Mouse (Mus musculus): ENCODE data around the gene Mxd1. TPM values are rescaled to one million over a fixed set of nuclear protein-coding genes. Genes with fewer than 3 reads are reported as not detected.

The Mxd1 gene
- total and polyA plus RNA-seq, 3 experiments, result 3.2 to 3.6 TPM; not detected in 1

DNA sequence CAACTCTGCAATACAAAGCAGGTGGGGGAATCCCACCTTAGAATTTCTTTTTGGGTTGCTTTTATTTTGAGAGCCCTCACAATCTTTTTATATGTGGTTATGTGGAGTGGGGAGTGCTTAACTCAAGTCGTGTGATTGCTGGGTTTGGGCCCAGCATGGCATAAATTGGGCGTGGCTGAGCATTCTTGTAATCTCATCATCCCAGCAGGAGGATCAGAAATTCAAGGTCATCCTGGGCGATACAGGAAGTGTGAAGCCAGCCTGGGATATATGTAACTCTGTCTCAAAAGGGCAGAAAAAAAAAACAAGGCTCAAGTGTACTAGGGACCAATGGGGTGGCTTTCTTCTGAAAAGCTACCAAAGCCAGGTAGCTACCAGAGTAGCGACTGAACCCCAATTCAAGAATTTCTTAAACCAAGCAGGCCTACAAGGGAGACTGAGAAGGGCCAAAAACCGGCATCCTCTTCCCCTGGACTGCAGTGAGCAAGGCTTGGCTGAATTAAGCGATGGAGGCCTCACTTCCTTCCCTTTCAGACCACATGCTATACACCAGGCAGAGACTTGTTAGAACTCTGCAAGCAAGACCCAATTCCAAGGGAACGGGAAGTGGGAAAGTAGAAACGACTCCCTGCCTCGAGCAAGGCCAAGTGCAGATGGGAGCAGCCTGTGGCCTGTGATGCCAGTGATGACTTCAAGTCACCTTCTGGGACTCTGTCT is 8.6 kb downstream of the Mxd1 start:
- Histone ChIP-seq H3K9ac (ENCODE audit: control insufficient read depth, low read depth, low read length, poor library complexity, severe bottlenecking) (no peak overlapping the region), H3K4me3 (ENCODE audit: control insufficient read depth in 1 of 2, insufficient read depth in 1 of 2, low read depth in 2 of 2, low read length in 2 of 2) (no peak overlapping the region)

GRCm38 (mm10) chr6:86658501-86658900 is 10.5 kb downstream of the Mxd1 start:
- TF ChIP-seq KAT2A (conservative IDR thresholded peaks at IDR 0.05; ENCODE audit: low read depth, low read length) (no peak), GABPA (IDR thresholded peaks at IDR 0.05; ENCODE audit: low read depth, low read length) (no peak), BHLHE40 (IDR thresholded peaks at IDR 0.05; ENCODE audit: borderline replicate concordance, low read depth, low read length) (no peak)
- Histone ChIP-seq H3K27ac (ENCODE audit: control insufficient read depth, low read depth, low read length) (no peak overlapping the region), H3K36me3 (ENCODE audit: control insufficient read depth in 1 of 2, insufficient read depth in 2 of 2, low read length in 2 of 2) (no peaks in the 10 kb centered on the region; a peak in 2 of 4 replicates), H3K9ac (ENCODE audit: control insufficient read depth, low read depth, low read length, poor library complexity, severe bottlenecking) (no peak overlapping the region), H3K4me1 (ENCODE audit: control insufficient read depth in 1 of 2, insufficient read depth in 2 of 2, low read length in 2 of 2) (0 out of 4 replicates have a peak, but pooled peaks cover 0 to 5% of the 10 kb centered on the region in 2 experiments), H3K4me3 (ENCODE audit: control insufficient read depth in 1 of 2, insufficient read depth in 1 of 2, low read depth in 2 of 2, low read length in 2 of 2) (no peak overlapping the region), H3K9me3 (replicated peaks; ENCODE audit: insufficient read depth, low read length) (no peaks in the 10 kb centered on the region), H3K79me2 (ENCODE audit: control insufficient read depth, insufficient read depth, low read length, poor library complexity) (no peaks in the 10 kb centered on the region), H3K27me3 (ENCODE audit: control insufficient read depth in 1 of 2, insufficient read depth in 2 of 2, low read length in 2 of 2) (no peaks in the 10 kb centered on the region)
- DNase-seq (ENCODE audit: low read depth, low spot score), result no peak

More for the DNA sequence above, 8.6 kb downstream of the Mxd1 start:
- H3K27me3 ChIP-seq (ENCODE audit: control insufficient read depth in 1 of 2, insufficient read depth in 2 of 2, low read length in 2 of 2), result no peaks in the 10 kb centered on the region
- H3K4me1 ChIP-seq (ENCODE audit: control insufficient read depth in 1 of 2, insufficient read depth in 2 of 2, low read length in 2 of 2), result peaks cover 5 to 11% of the 10 kb centered on the region in 2 experiments; a peak in 2 of 4 replicates
- DNase-seq (ENCODE audit: low read depth, low spot score), result peak; percentile 25
- H3K79me2 ChIP-seq (ENCODE audit: control insufficient read depth, insufficient read depth, low read length, poor library complexity), result no peaks in the 10 kb centered on the region
- peaks cover 0 to 8% of the 10 kb centered on the region in 2 experiments; a peak in 3 of 4 replicates for H3K36me3 ChIP-seq (ENCODE audit: control insufficient read depth in 1 of 2, insufficient read depth in 2 of 2, low read length in 2 of 2)
- H3K27ac ChIP-seq (ENCODE audit: control insufficient read depth, low read depth, low read length), result no peak overlapping the region
- TF ChIP-seq TAL1 (IDR thresholded peaks at IDR 0.05; ENCODE audit: low read length), result peak; percentile 20; the same call in 1 of the 2 replicates
- TF ChIP-seq NELFE (IDR thresholded peaks at IDR 0.05; ENCODE audit: low read depth, low read length), result no peak
- H3K9me3 ChIP-seq (replicated peaks; ENCODE audit: insufficient read depth, low read length), result no peaks in the 10 kb centered on the region

- Histone ChIP-seq H3K4me3 (ENCODE audit: control insufficient read depth in 1 of 2, insufficient read depth in 1 of 2, low read depth in 2 of 2, low read length in 2 of 2) (no peak overlapping the region), H3K36me3 (ENCODE audit: control insufficient read depth in 1 of 2, insufficient read depth in 2 of 2, low read length in 2 of 2) (no peaks in the 10 kb centered on the region; a peak in 1 of 4 replicates), H3K9ac (ENCODE audit: control insufficient read depth, low read depth, low read length, poor library complexity, severe bottlenecking) (no peak overlapping the region), H3K27ac (ENCODE audit: control insufficient read depth, low read depth, low read length) (no peak overlapping the region), H3K9me3 (replicated peaks; ENCODE audit: insufficient read depth, low read length) (no peaks in the 10 kb centered on the region), H3K27me3 (ENCODE audit: control insufficient read depth in 1 of 2, insufficient read depth in 2 of 2, low read length in 2 of 2) (no peaks in the 10 kb centered on the region), H3K79me2 (ENCODE audit: control insufficient read depth, insufficient read depth, low read length, poor library complexity) (no peaks in the 10 kb centered on the region), H3K4me1 (ENCODE audit: control insufficient read depth in 1 of 2, insufficient read depth in 2 of 2, low read length in 2 of 2) (no peaks in the 10 kb centered on the region)
- no peak for TF ChIP-seq NELFE (IDR thresholded peaks at IDR 0.05; ENCODE audit: low read depth, low read length)
- TF ChIP-seq MYB (IDR thresholded peaks at IDR 0.05; ENCODE audit: low read depth, low read length), result no peak
- no peak for TF ChIP-seq TCF12 (IDR thresholded peaks at IDR 0.05; ENCODE audit: low read depth, low read length)
- no peak for TF ChIP-seq HCFC1 (IDR thresholded peaks at IDR 0.05; ENCODE audit: low read depth, low read length)
- no peak for TF ChIP-seq MAFK (IDR thresholded peaks at IDR 0.05; ENCODE audit: borderline replicate concordance, low read depth, low read length)
- no peak for TF ChIP-seq MXI1 (IDR thresholded peaks at IDR 0.05; ENCODE audit: low read depth, low read length)
- TF ChIP-seq TBP (IDR thresholded peaks at IDR 0.05; ENCODE audit: low read depth, low read length), result no peak
- no peak for TF ChIP-seq KAT2A (conservative IDR thresholded peaks at IDR 0.05; ENCODE audit: low read depth, low read length)
- TF ChIP-seq RCOR1 (IDR thresholded peaks at IDR 0.05; ENCODE audit: low read depth, low read length), result no peak
- no peak for TF ChIP-seq GATA1 (IDR thresholded peaks at IDR 0.05; ENCODE audit: low read depth, low read length)
- TF ChIP-seq RAD21 (IDR thresholded peaks at IDR 0.05; ENCODE audit: low read depth, low read length), result no peak
- TF ChIP-seq UBTF (IDR thresholded peaks at IDR 0.05; ENCODE audit: borderline replicate concordance, insufficient read depth, low read depth, low read length), result no peak
- TF ChIP-seq MAX (IDR thresholded peaks at IDR 0.05; ENCODE audit: low read length), result no peak
- TF ChIP-seq E2F4 (IDR thresholded peaks at IDR 0.05; ENCODE audit: borderline replicate concordance, low read depth, low read length), result no peak
- no peak for TF ChIP-seq MYC (IDR thresholded peaks at IDR 0.05; ENCODE audit: low read depth, low read length)
- no peak for DNase-seq (ENCODE audit: low read depth, low spot score)
Observed at GRCm38 (mm10) chr6:86654270-86654916, 14.6 kb downstream of the Mxd1 start.
